Mouse (Mus musculus) heart, embryonic 12.5 days (tissue): Measurements from ENCODE around the gene Ets1. TPM values are rescaled to one million over a fixed set of nuclear protein-coding genes. Genes with fewer than 3 reads are reported as not detected.

Source experiments
- ATAC-seq: fragments of 200-750 bp; cut with Nextera tagmentation; 2 replicates; pipeline ENCODE4 v1.8.0; 2017; ENCODE audit warnings: moderate TSS enrichment, moderate library complexity; ENCODE audit not compliant: insufficient number of reproducible peaks, low FRiP score
- H3K27ac ChIP-seq: fragments of 300-500 bp; sonication (generic); 2 replicates; pipeline ENCODE4 v1.5.1; 2016; ENCODE audit warnings: mild to moderate bottlenecking, moderate library complexity; ENCODE audit not compliant: poor library complexity, severe bottlenecking
- H3K27me3 ChIP-seq: fragments of 300-500 bp; sonication (generic); replicated peaks from 2 replicates; pipeline ENCODE4 v1.6.1; 2016; ENCODE audit warnings: mild to moderate bottlenecking, moderate library complexity
- H3K36me3 ChIP-seq: fragments of 300-500 bp; sonication (generic); 2 replicates; pipeline ENCODE4 v1.6.1; 2016; ENCODE audit warnings: mild to moderate bottlenecking, moderate library complexity
- H3K4me1 ChIP-seq: fragments of 300-500 bp; sonication (generic); replicated peaks from 2 replicates; pipeline ENCODE4 v1.6.1; 2016; ENCODE audit warnings: mild to moderate bottlenecking
- H3K4me2 ChIP-seq: fragments of 300-500 bp; sonication (generic); 2 replicates; pipeline ENCODE4 v1.6.1; 2016; ENCODE audit warnings: mild to moderate bottlenecking, moderate library complexity
- H3K4me3 ChIP-seq: fragments of 300-500 bp; sonication (generic); 2 replicates; pipeline ENCODE4 v1.5.1; 2016; ENCODE audit warnings: mild to moderate bottlenecking
- H3K9ac ChIP-seq: fragments of 300-500 bp; sonication (generic); 2 replicates; pipeline ENCODE4 v1.6.1; 2016; ENCODE audit warnings: mild to moderate bottlenecking, moderate library complexity
- H3K9me3 ChIP-seq: fragments of 300-500 bp; sonication (generic); replicated peaks from 2 replicates; pipeline ENCODE4 v1.6.1; 2016; ENCODE audit warnings: mild to moderate bottlenecking, moderate library complexity
- WGBS: fragments of 180-500 bp; shearing (Covaris S2); methylation state at CpG from one replicate; pipeline ENCODE4 v1.1.7; 2016; 5-methylcytosine and 5-hydroxymethylcytosine counted together
- polyA plus RNA-seq: library from polyadenylated mRNA; unstranded; fragments of >200 nt; fragmentation: Nextera tagmentation; extraction: Ambion mirVana; gene quantifications from 2 replicates; pipeline ENCODE4 v1.2.1, GENCODE M21; 2016

The Ets1 gene
- polyA plus RNA-seq, 1 experiment from 2014 or later: 65.6 TPM

DNA sequence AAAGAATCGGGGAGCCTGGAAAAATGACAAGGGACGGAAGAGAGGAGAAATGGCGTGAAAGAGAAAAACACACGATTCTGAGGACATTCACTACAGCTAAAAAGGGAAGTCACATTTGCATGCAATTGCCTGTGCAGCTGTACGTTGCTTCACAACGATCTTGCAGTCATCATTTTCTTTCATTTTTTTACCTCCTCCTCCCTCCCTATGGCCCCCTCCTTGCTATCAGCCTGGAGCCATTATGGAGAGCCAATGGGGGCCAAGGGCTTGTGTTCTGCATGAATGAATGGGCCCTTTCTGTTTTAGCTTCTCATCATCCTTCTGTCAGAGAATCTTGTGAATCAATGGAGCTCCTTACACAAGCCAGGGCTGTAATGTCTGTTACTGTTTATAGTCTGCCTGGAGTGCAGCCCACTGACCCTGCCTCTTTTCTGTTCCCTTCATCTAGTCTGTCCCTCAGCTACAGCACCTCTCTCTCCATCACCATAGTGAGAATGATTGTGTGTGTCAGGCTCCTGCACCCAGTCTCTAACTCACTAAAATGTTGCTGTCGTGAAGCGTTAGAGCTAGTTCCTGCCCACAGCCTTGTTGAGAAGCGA is 32.2 kb downstream of the Ets1 start:
- Histone ChIP-seq H3K9ac (no peak overlapping the region), H3K4me2 (no peak overlapping the region), H3K4me3 (no peak overlapping the region), H3K9me3 (no peaks in the 10 kb centered on the region), H3K27ac (no peak overlapping the region), H3K36me3 (no peaks in the 10 kb centered on the region), H3K27me3 (no peaks in the 10 kb centered on the region), H3K4me1 (peaks cover 40% of the 10 kb centered on the region)
- WGBS: 66% methylated on average over 9 of the region's 9 CpGs
- ATAC-seq: no peak

GRCm38 (mm10) chr9:32669397-32669796 is 33.4 kb downstream of the Ets1 start:
- H3K27ac ChIP-seq: no peak overlapping the region
- no peak overlapping the region for H3K4me3 ChIP-seq
- no peak overlapping the region for H3K9ac ChIP-seq
- H3K9me3 ChIP-seq: no peaks in the 10 kb centered on the region
- peaks cover 43% of the 10 kb centered on the region for H3K4me1 ChIP-seq
- no peak for ATAC-seq
- no peaks in the 10 kb centered on the region for H3K36me3 ChIP-seq
- H3K4me2 ChIP-seq: no peak overlapping the region
- H3K27me3 ChIP-seq: no peaks in the 10 kb centered on the region
- 54% methylated on average over 2 of the region's 2 CpGs for WGBS

GRCm38 (mm10) chr9:32671970-32672859 is 36.2 kb downstream of the Ets1 start:
- under 1% methylated on average over 35 of the region's 35 CpGs for WGBS
- H3K9ac ChIP-seq: peak overlapping the region; percentile 55
- H3K4me3 ChIP-seq: peak overlapping the region; percentile 40
- H3K27me3 ChIP-seq: no peaks in the 10 kb centered on the region
- H3K4me2 ChIP-seq: peak overlapping the region; percentile 75
- no peaks in the 10 kb centered on the region for H3K36me3 ChIP-seq
- H3K4me1 ChIP-seq: peaks cover 57% of the 10 kb centered on the region
- H3K27ac ChIP-seq: peak overlapping the region; percentile 91
- H3K9me3 ChIP-seq: no peaks in the 10 kb centered on the region
- peak; percentile 84 for ATAC-seq

DNA sequence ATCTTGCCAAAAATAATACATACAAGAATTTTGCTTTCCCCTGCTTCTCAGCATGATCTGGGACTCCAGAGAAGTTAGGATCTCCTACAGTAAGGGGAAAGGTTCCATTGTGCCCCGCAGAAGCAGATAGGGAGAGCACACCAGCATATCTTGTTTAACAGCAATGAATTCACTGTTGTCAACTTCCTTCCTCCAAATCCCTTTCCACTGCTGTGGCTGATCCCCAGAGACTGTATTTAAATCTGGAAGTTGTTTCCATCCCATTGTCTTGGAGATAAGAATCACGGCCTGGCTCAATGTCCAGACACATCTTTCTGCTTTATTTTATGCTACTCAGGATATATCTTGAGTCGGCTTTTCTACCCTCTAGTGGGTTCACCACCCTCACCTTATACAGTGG is 37.9 kb downstream of the Ets1 start:
- WGBS: 40% methylated on average over 3 of the region's 3 CpGs
- Histone ChIP-seq H3K36me3 (no peaks in the 10 kb centered on the region), H3K9me3 (no peaks in the 10 kb centered on the region), H3K27ac (peak overlapping the region; percentile 14), H3K4me1 (peaks cover 53% of the 10 kb centered on the region), H3K4me2 (no peak overlapping the region), H3K4me3 (no peak overlapping the region), H3K9ac (no peak overlapping the region), H3K27me3 (no peaks in the 10 kb centered on the region)
- no peak for ATAC-seq

- H3K4me3 ChIP-seq: no peak overlapping the region
- H3K4me1 ChIP-seq: peaks cover 50% of the 10 kb centered on the region
- no peaks in the 10 kb centered on the region for H3K9me3 ChIP-seq
- no peak overlapping the region for H3K9ac ChIP-seq
- WGBS: 21% methylated on average over 9 of the region's 9 CpGs
- peak overlapping the region; percentile 44 for H3K27ac ChIP-seq
- H3K36me3 ChIP-seq: no peaks in the 10 kb centered on the region
- no peak overlapping the region for H3K4me2 ChIP-seq
- H3K27me3 ChIP-seq: no peaks in the 10 kb centered on the region
- ATAC-seq: no peak
Observed at GRCm38 (mm10) chr9:32675671-32676409, 39.8 kb downstream of the Ets1 start.

GRCm38 (mm10) chr9:32676480-32676879 is 40.5 kb downstream of the Ets1 start:
- H3K9ac ChIP-seq: no peak overlapping the region
- ATAC-seq: no peak
- H3K4me2 ChIP-seq: peak overlapping the region; percentile 20; the same call in 1 of the 2 replicates
- H3K36me3 ChIP-seq: no peaks in the 10 kb centered on the region
- no peaks in the 10 kb centered on the region for H3K27me3 ChIP-seq
- 10% methylated on average over 3 of the region's 3 CpGs for WGBS
- no peak overlapping the region for H3K27ac ChIP-seq
- H3K9me3 ChIP-seq: no peaks in the 10 kb centered on the region
- H3K4me3 ChIP-seq: no peak overlapping the region
- H3K4me1 ChIP-seq: peaks cover 47% of the 10 kb centered on the region

- no peak overlapping the region for H3K4me2 ChIP-seq
- H3K9ac ChIP-seq: no peak overlapping the region
- ATAC-seq: no peak
- H3K9me3 ChIP-seq: no peaks in the 10 kb centered on the region
- no peak overlapping the region for H3K4me3 ChIP-seq
- H3K36me3 ChIP-seq: no peaks in the 10 kb centered on the region
- no peak overlapping the region for H3K27ac ChIP-seq
- peaks cover 38% of the 10 kb centered on the region for H3K4me1 ChIP-seq
- 81% methylated on average over 6 of the region's 6 CpGs for WGBS
- no peaks in the 10 kb centered on the region for H3K27me3 ChIP-seq
Observed at GRCm38 (mm10) chr9:32677646-32678045, 41.6 kb downstream of the Ets1 start.

DNA sequence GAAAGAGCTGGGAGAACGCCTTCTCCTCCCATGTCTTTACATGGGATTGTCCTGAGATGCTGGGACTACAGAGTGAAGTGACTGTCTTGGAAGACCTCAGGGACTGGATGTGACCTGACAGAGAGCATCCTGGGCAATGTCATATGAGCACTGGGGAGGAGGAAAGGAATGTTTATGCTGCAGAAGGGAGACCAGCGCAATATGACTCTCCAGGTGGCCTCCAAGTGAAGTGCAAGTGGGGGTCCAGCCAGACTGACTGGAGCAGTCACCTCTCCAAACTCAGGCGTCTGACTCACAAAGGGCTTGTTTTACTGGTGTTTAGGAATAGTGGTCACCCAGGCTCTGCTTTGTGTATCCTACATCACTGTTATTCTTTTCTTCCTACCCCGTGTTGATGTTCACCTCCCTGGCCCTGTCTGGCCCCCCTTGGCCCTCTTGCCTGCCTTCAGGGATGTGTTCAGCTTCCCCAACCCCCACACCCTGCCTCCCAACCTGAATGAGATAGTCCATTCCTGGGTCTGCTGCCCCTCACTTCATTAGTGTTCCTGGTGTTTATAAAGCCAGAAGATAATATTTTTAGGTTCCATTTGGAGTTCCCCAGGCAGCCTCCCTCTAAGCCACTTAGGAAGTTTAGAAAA is 42.2 kb downstream of the Ets1 start:
- 57% methylated on average over 4 of the region's 4 CpGs for WGBS
- ATAC-seq: no peak

DNA sequence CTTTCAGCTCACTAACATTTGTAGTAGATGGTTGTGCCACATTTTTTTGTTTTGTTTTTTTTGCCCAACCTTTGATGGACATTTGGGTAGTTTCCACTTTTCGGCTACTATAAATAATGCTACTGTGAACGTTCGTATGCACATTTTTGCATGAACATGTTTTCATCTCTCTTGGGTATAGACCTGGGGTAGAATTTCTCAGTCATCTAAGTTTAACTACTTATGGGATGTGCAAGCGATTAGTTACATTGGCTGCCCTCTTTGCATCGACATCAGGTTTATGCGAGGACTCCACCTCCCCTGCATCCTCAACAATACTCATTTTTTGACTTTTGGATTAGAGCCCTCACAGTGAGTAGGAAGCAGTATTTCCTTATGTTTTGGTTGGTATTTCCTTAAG is 43.5 kb downstream of the Ets1 start:
- WGBS: 85% methylated on average over 6 of the region's 6 CpGs
- H3K9me3 ChIP-seq: no peaks in the 10 kb centered on the region
- ATAC-seq: no peak

More for the DNA sequence above, 42.2 kb downstream of the Ets1 start:
- Histone ChIP-seq H3K4me2 (no peak overlapping the region), H3K4me1 (peaks cover 32% of the 10 kb centered on the region), H3K27ac (no peak overlapping the region), H3K9ac (no peak overlapping the region), H3K9me3 (no peaks in the 10 kb centered on the region), H3K36me3 (no peaks in the 10 kb centered on the region), H3K27me3 (no peaks in the 10 kb centered on the region), H3K4me3 (no peak overlapping the region)

GRCm38 (mm10) chr9:32680201-32680600 is 44.2 kb downstream of the Ets1 start:
- no peak overlapping the region for H3K27ac ChIP-seq
- H3K9ac ChIP-seq: no peak overlapping the region
- WGBS: 57% methylated on average over 2 of the region's 2 CpGs
- no peak for ATAC-seq
- no peaks in the 10 kb centered on the region for H3K36me3 ChIP-seq
- H3K4me2 ChIP-seq: no peak overlapping the region
- peaks cover 22% of the 10 kb centered on the region for H3K4me1 ChIP-seq
- no peaks in the 10 kb centered on the region for H3K27me3 ChIP-seq
- H3K4me3 ChIP-seq: no peak overlapping the region
- no peaks in the 10 kb centered on the region for H3K9me3 ChIP-seq

More for the DNA sequence above, 43.5 kb downstream of the Ets1 start:
- no peak overlapping the region for H3K4me3 ChIP-seq
- H3K36me3 ChIP-seq: no peaks in the 10 kb centered on the region
- no peak overlapping the region for H3K4me2 ChIP-seq
- H3K27ac ChIP-seq: no peak overlapping the region
- no peaks in the 10 kb centered on the region for H3K27me3 ChIP-seq
- H3K9ac ChIP-seq: no peak overlapping the region
- H3K4me1 ChIP-seq: peaks cover 29% of the 10 kb centered on the region
